ENCODE assay signal across 11 mouse cellular contexts in genomic region chr8:13531602-13532171, GRCm38 (mm10). TPM values are rescaled to one million over a fixed set of nuclear protein-coding genes. Genes with fewer than 3 reads are reported as not detected.
A peak's percentile ranks its signal among the peaks of the same experiment; 100 is the strongest.
DNase-seq lines count a peak whose midpoint lies in the region; ATAC-seq lines count a peak whose summit lies in the region.
"Had no signal": no experiment of that assay in that cellular context is flagged by ENCODE, and none has a peak within 500 bp of the region (broad histone marks: within the 10 kb centered on the region; RNA-seq: fewer than 3 reads in every experiment).

No protein-coding gene starts in this region.

- WGBS in forebrain, embryonic 12.5 days: 87% methylated on average over 9 of the region's 9 CpGs
- WGBS in forebrain, embryonic 15.5 days: 70% methylated on average over 9 of the region's 9 CpGs
- 47% methylated on average over 9 of the region's 9 CpGs for WGBS in kidney, embryonic 16.5 days

- no peak overlapping the region for H3K9ac ChIP-seq in forebrain, embryonic 12.5 days
- no peak overlapping the region for H3K9ac ChIP-seq in forebrain, embryonic 15.5 days (replicated peaks)
- H3K9ac ChIP-seq in kidney, embryonic 16.5 days (replicated peaks; ENCODE audit: low read length): no peak overlapping the region

- H3K4me2 ChIP-seq in forebrain, embryonic 12.5 days: no peak overlapping the region
- H3K4me2 ChIP-seq in forebrain, embryonic 15.5 days (replicated peaks): no peak overlapping the region
- H3K4me2 ChIP-seq in kidney, embryonic 16.5 days (replicated peaks; ENCODE audit: low read depth, low read length): no peak overlapping the region

- no peaks in the 10 kb centered on the region for H3K9me3 ChIP-seq in forebrain, embryonic 12.5 days
- no peaks in the 10 kb centered on the region for H3K9me3 ChIP-seq in forebrain, embryonic 15.5 days
- peaks cover 4% of the 10 kb centered on the region; the same call in 1 of the 2 replicates for H3K9me3 ChIP-seq in kidney, embryonic 16.5 days (ENCODE audit: low read length)

- H3K27me3 ChIP-seq in forebrain, embryonic 12.5 days: peaks cover 3% of the 10 kb centered on the region; the same call in 1 of the 2 replicates
- no peaks in the 10 kb centered on the region for H3K27me3 ChIP-seq in forebrain, embryonic 15.5 days
- no peaks in the 10 kb centered on the region for H3K27me3 ChIP-seq in kidney, embryonic 16.5 days (ENCODE audit: insufficient read depth, low read length)

- ATAC-seq in forebrain, embryonic 12.5 days (ENCODE audit: low FRiP score): no peak
- ATAC-seq in forebrain, embryonic 15.5 days (replicated peaks): no peak
- no peak; the same call in 1 of the 2 replicates for ATAC-seq in kidney, embryonic 16.5 days (ENCODE audit: low FRiP score, low TSS enrichment)
- ATAC-seq in activated CD4-positive, CD25-positive, alpha-beta regulatory T cell, adult 4 months: no peak

- no peak overlapping the region for H3K4me3 ChIP-seq in forebrain, embryonic 12.5 days (replicated peaks)
- H3K4me3 ChIP-seq in forebrain, embryonic 15.5 days: no peak overlapping the region
- no peak overlapping the region for H3K4me3 ChIP-seq in kidney, embryonic 16.5 days (ENCODE audit: low read length)

- no peaks in the 10 kb centered on the region for H3K36me3 ChIP-seq in forebrain, embryonic 12.5 days (replicated peaks)
- no peaks in the 10 kb centered on the region for H3K36me3 ChIP-seq in forebrain, embryonic 15.5 days
- H3K36me3 ChIP-seq in kidney, embryonic 16.5 days (ENCODE audit: insufficient read depth, low read length): no peaks in the 10 kb centered on the region

- DNase-seq in left cerebral cortex, postnatal 14 days (ENCODE audit: low spot score in 2 of 2): peak; percentile 26 to 51
- DNase-seq in left cerebral cortex, postnatal 36 days (ENCODE audit: low spot score in 2 of 2): no peak
- DNase-seq in MN1 (ENCODE audit: low spot score): peak; percentile 55
- no peak for DNase-seq in layer of hippocampus, postnatal 36 days

- intact Hi-C loops in left cerebral cortex, postnatal 14 days (cut with DNase I): no loop called here
- intact Hi-C loops in left cerebral cortex, postnatal 36 days (cut with DNase I): no loop called here

- 0 out of 2 replicates have a peak overlapping the region, but pooled peaks have one; percentile 25 for H3K27ac ChIP-seq in forebrain, embryonic 12.5 days
- H3K27ac ChIP-seq in forebrain, embryonic 15.5 days (replicated peaks): no peak overlapping the region
- H3K27ac ChIP-seq in kidney, embryonic 16.5 days (ENCODE audit: low read length): peak overlapping the region; percentile 75

- H3K4me1 ChIP-seq in forebrain, embryonic 12.5 days: peaks cover 16% of the 10 kb centered on the region
- peaks cover 24% of the 10 kb centered on the region for H3K4me1 ChIP-seq in forebrain, embryonic 15.5 days
- peaks cover 41% of the 10 kb centered on the region for H3K4me1 ChIP-seq in kidney, embryonic 16.5 days (ENCODE audit: insufficient read depth, low read length)

RNA-seq across cellular contexts. Expression of gene 1700029H14Rik, which starts 30.6 kb away (rescaled TPM):
- not detected in 2 replicates for polyA plus RNA-seq in forebrain, embryonic 12.5 days (2016; fragmentation: Nextera tagmentation; extraction: Ambion mirVana)
- not detected in 2 replicates for polyA plus RNA-seq in forebrain, embryonic 15.5 days (2015; fragmentation: Nextera tagmentation; extraction: Ambion mirVana)
- not detected for total RNA-seq in left cerebral cortex, postnatal 14 days (2021)
- not detected for total RNA-seq in left cerebral cortex, postnatal 36 days (2021)
- polyA plus RNA-seq in kidney, embryonic 16.5 days (2015; fragmentation: Nextera tagmentation; extraction: Ambion mirVana): not detected in 2 replicates
- not detected for polyA plus RNA-seq in activated CD4-positive, CD25-positive, alpha-beta regulatory T cell, adult 4 months (2017; shearing (Covaris generic))
- total RNA-seq in layer of hippocampus, postnatal 36 days (2021): not detected
- total RNA-seq: granulocyte monocyte progenitor cell, adult 5-6 weeks had no signal
- polyA plus RNA-seq: limb, embryonic 11.5 days had no signal

RNA-seq across cellular contexts. Expression of gene Gas6, which starts 37.4 kb away (rescaled TPM):
- 10.0 and 13.9 TPM in 2 replicates for polyA plus RNA-seq in forebrain, embryonic 12.5 days (2016; fragmentation: Nextera tagmentation; extraction: Ambion mirVana)
- polyA plus RNA-seq in forebrain, embryonic 15.5 days (2015; fragmentation: Nextera tagmentation; extraction: Ambion mirVana): 21.1 and 23.3 TPM in 2 replicates
- total RNA-seq in left cerebral cortex, postnatal 14 days (2021): 100 to 1,000 TPM; 115 to 126 TPM
- 100 to 1,000 TPM in 1 of 2 experiments, 10 to 100 TPM in 1; 98.8 to 117 TPM for total RNA-seq in left cerebral cortex, postnatal 36 days (2021)
- polyA plus RNA-seq in kidney, embryonic 16.5 days (2015; fragmentation: Nextera tagmentation; extraction: Ambion mirVana): 70.1 and 76.9 TPM in 2 replicates
- polyA plus RNA-seq in activated CD4-positive, CD25-positive, alpha-beta regulatory T cell, adult 4 months (2017; shearing (Covaris generic)): not detected
- 10 to 100 TPM; 81.3 to 85.0 TPM for total RNA-seq in layer of hippocampus, postnatal 36 days (2021)
- total RNA-seq: monocyte, adult 5-6 weeks had no signal

Comparison
In these comparisons a context has a peak if more than half of its experiments do, and no peak if none do; other contexts are left out.
1. DNase-seq: peak in left cerebral cortex, postnatal 14 days (2 of 2) and MN1 (single experiment); none in left cerebral cortex, postnatal 36 days (0 of 2) and layer of hippocampus, postnatal 36 days (0 of 2).
2. RNA of gene Gas6, which starts 37.4 kb away (polyA plus RNA-seq): 70.1 to 76.9 TPM in kidney, embryonic 16.5 days, 21.1 to 23.3 TPM in forebrain, embryonic 15.5 days and 10.0 to 13.9 TPM in forebrain, embryonic 12.5 days; not detected in activated CD4-positive, CD25-positive, alpha-beta regulatory T cell, adult 4 months; every median in the first group is over 10 times any median in the second.